Mouse (Mus musculus) right cerebral cortex, postnatal 10 days (tissue): Measurements from ENCODE around the gene Pgs1.

ENCODE experiments used
- DNase-seq, 2 experiments: peaks; one replicate each; pipeline ENCODE4 v3.0.0; 2021; ENCODE audit warnings: low spot score in 2 of 2

Pgs1 gene

DNA sequence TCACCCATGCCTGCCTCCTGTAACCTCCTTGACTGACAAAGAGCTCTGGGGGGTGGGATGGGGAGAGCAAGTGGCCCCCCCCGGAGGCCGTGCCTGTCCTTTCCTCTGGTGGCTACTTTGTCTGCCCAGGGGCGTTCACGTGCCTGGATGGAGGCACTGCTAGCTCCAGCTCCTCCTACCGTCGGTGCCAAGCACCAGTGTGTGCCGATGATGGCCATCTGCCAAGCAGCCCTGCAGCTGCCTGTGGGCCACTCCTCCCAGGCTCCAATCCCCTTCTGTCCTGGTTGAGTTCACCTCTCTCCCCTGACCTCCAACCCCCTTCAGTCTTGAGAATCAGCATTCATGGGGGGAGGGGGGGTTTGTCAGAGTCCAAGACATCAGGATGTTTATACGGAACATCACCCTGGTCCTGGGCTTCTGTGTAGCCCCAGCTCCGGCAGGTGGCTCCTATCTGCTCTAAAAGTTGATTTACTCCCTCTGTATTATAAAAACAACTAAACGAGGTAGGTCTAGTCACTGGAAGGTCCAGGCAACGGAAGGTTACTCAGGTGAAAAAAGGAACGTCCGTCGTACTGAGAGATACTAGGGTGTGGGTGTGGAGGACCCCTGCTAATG lies 57.3 kb downstream of the Pgs1 start:
- DNase-seq, result peak; percentile 75 to 79

DNA sequence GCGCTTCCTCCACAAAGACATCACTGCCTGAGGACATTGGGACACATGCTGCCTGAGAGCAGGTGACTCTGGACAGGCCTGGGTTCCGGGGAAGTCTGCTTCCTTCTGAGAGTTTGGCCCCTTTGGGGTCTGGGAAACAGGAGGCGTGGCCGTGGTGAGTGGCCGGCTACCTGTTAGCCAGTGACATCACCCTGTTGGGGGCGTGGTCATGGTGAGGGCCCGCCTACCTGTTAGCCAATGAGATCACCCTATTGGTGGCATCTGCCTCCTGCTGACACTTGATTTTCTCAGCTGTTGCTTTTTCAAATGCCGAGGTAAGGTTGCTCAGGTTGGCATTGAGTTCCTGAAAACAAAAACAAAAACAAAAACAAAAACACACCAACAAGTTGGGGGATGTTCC lies 63.5 kb downstream of the Pgs1 start:
- no peak for DNase-seq

DNA sequence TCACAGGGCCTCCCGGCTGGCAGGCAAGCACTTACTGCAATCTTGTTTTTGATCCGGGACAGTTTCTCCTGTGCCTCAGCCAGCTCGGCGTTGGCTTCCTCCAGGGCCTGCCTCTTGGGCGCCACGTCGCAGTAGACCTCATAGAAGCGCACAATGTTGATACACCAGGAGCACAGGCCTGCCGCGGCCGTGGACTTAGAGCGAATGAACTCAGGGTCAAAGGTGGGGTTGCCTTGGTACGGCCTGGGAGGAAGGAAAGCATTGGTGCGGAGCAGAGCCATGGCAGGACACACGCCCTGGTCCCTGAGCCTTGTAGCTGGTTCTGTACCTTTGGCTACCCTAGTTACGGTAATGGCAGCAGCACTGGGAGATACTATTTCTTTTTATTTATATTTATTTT lies 64.1 kb downstream of the Pgs1 start:
- DNase-seq, result no peak

DNA sequence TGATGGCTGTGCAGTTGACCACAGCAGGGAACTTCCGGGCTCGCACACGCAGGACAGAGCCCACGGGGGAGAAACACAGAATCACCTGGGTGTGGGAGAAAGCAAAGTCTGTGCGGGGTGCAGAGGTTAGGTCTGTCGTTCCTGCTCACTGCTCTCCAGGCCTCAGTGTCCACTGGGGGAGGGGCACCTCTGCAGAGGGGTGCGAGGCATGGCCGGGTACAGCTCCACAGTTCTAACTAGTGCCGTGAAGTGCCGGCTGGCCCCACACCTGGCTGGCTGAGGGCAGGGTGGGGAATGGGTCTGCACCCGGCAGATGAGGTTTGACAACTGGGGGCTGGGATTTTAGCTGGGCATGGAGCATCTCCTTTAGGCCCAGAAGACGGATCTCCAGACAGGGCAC lies 72.3 kb downstream of the Pgs1 start:
- no peak for DNase-seq

DNA sequence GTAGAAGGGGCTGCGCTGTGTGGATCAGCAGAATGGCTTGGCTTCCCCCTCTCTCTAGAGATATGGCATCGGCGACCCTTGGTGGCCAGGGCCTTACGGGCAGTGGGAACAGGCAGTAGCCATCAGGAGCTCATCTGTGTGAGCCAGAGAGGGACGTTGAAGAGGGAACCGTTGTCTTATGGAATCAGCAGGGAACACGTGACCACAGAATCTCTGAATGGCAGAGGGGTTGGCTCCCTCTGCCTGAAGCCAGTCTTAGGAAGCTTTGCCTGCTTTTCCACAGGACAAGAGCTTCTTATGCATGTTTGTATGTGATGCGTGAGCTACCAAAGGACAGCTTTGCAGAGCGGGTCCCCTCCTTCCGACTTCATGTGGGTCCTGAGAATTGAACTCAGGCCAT lies 72.8 kb downstream of the Pgs1 start:
- no peak for DNase-seq

DNA sequence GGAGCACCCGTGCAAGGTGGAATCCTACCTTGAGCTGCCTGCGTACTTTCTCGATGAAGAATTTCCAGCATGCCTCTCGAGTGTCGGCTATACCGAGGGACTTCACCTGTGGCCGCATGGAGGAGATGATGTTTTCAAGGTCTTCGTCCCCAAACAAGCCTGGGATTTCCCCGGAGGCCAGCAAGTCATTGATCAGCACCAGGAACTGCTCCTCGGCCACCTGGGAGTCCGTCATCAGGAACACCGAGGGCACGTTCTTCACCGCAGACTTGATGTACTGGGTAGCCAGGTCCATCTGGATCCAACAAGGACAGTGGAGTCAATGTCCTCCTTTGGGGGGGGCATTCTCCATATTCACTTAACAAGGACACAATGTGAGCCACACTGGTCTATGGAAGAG lies 73.9 kb downstream of the Pgs1 start:
- no peak for DNase-seq

DNA sequence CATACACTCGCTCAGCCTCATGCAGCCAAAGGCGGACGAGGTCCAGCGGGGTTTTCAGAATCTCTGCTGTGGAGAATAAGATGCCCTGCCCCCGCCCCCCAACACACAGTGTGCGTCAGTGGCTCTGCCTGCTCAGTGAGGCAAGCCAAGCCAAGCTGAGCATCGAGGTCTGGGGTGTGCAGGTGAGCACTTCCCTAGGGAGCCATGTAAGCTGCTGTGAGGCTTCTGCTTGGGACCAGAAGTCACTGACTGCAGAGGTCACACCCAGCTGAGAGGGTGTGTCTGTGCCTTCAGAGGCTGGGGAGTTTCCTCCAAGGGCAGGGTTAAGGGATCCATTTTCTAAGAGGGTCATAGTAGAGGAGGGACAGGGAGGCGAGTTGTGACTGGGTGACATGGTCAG lies 81.5 kb downstream of the Pgs1 start:
- DNase-seq, result no peak

DNA sequence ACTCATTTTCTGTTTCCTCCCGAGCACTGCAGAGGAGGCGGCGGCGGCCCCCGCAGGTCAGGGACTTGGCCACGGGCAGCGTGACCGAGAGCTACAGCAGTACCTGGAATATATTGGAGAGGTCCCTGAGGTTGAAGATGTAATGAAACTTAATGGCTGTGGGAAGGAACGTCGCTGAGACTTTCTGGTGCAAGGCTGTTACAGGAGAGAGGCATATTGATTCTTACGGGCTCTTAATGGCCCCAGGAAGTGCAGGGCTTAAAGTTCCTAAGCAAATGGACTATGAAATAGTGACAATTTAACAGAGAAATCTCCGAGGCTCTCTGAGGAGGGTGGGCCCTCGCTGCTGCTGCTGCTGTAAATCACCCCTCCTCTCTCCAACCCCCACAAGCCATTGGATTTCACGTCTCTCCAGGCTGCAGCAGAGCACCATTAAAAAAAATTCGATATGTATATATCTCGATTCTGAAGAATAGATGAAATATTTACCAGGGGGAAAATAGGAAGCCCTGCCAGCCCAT lies 82.8 kb downstream of the Pgs1 start:
- DNase-seq, result no peak

DNA sequence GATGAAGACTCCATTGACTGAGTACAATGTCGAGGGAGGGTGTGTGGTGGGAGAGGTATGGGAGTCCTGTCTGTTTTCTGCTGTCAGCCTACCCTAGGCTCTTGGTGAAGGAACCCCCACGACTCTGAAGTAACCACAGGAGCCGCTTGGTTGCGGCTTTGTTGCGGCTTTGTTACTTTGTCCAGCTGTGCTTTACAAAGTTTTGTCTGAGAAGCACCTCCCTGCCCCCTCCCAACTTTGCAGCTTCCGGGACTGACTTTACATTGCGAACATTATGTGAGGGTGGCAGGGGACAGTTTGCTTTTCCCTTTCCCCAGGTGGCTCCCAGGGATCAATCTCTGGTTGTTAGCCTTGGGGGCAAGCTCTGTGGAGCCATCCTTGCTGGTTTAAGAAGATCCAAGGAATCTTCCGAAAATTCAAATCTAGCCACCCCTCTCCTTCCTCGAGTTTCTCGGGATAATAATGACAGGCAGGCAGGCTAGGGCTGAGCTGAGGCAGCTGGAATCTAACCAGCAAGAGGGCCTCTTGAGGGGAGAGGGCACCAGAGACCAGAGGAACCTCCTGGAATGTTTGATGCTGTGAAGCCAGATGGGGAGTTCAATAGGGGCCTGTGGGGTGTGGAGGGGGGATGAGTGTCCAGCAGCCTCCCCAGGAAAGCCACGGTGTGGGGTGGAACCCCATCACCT lies 85.3 kb downstream of the Pgs1 start:
- no peak for DNase-seq
